In genomic region chr8:123993997-123994396, GRCm38 (mm10) we compare ENCODE assay signal across 18 mouse cellular contexts. TPM values are rescaled to one million over a fixed set of nuclear protein-coding genes. Genes with fewer than 3 reads are reported as not detected.
DNase-seq lines count a peak whose midpoint lies in the region; ATAC-seq and TF ChIP-seq lines count a peak whose summit lies in the region.
"Had no signal": no experiment of that assay in that cellular context is flagged by ENCODE, and none has a peak within 500 bp of the region (broad histone marks: within the 10 kb centered on the region; RNA-seq: fewer than 3 reads in every experiment).

No protein-coding gene starts in this region.

- no peaks in the 10 kb centered on the region for H3K27me3 ChIP-seq in embryonic facial prominence, embryonic 13.5 days
- no peaks in the 10 kb centered on the region for H3K27me3 ChIP-seq in intestine, postnatal 0 days (replicated peaks; ENCODE audit: control insufficient read depth, insufficient read depth, low read length)
- no peaks in the 10 kb centered on the region for H3K27me3 ChIP-seq in hindbrain, embryonic 11.5 days (ENCODE audit: control insufficient read depth, insufficient read depth, low read length)
- H3K27me3 ChIP-seq: forebrain, embryonic 13.5 days; heart, embryonic 12.5 days; megakaryocyte, embryonic 14.5 days had no signal

- no peak overlapping the region for H3K9ac ChIP-seq in embryonic facial prominence, embryonic 13.5 days
- no peak overlapping the region for H3K9ac ChIP-seq in intestine, postnatal 0 days (ENCODE audit: low read depth, low read length)
- H3K9ac ChIP-seq in hindbrain, embryonic 11.5 days (ENCODE audit: low read depth, low read length) = no peak overlapping the region
- H3K9ac ChIP-seq: forebrain, embryonic 13.5 days; heart, embryonic 12.5 days had no signal

- H3K27ac ChIP-seq in embryonic facial prominence, embryonic 13.5 days = peak overlapping the region; percentile 60
- H3K27ac ChIP-seq in intestine, postnatal 0 days (ENCODE audit: low read depth, low read length) = peak overlapping the region; percentile 46
- H3K27ac ChIP-seq in hindbrain, embryonic 11.5 days (ENCODE audit: low read depth, low read length) = no peak overlapping the region
- H3K27ac ChIP-seq: forebrain, embryonic 13.5 days; gastrocnemius, adult 2 months had no signal

- peak; percentile 47 for DNase-seq in urinary bladder, postnatal 14 days (ENCODE audit: low spot score)
- DNase-seq in urinary bladder, adult 2 months (ENCODE audit: low spot score) = no peak
- DNase-seq in hindbrain, embryonic 11.5 days (ENCODE audit: low spot score) = no peak
- no peak for DNase-seq in left cerebral cortex, adult 8-10 months (ENCODE audit: low spot score in 2 of 2)
- DNase-seq in cerebellum, postnatal 4 days (ENCODE audit: low spot score in 2 of 2) = no peak
- DNase-seq: cerebellum, postnatal 10 days; gastrocnemius, adult 2 months; kidney, postnatal 10 days; layer of hippocampus, adult 9-11 months; right cerebral cortex, postnatal 14 days; thymus, adult 18-20 months had no signal

- no peak for TF ChIP-seq CTCF in intestine, postnatal 0 days (IDR thresholded peaks at IDR 0.05; ENCODE audit: low read depth)

- peaks cover 46% of the 10 kb centered on the region for H3K36me3 ChIP-seq in embryonic facial prominence, embryonic 13.5 days
- H3K36me3 ChIP-seq in intestine, postnatal 0 days (ENCODE audit: control insufficient read depth, insufficient read depth) = peaks cover 27% of the 10 kb centered on the region
- H3K36me3 ChIP-seq in hindbrain, embryonic 11.5 days (ENCODE audit: control insufficient read depth, insufficient read depth, low read length) = 0 out of 2 replicates have a peak, but pooled peaks cover 2% of the 10 kb centered on the region

- H3K9me3 ChIP-seq in embryonic facial prominence, embryonic 13.5 days = no peaks in the 10 kb centered on the region
- no peaks in the 10 kb centered on the region for H3K9me3 ChIP-seq in intestine, postnatal 0 days (ENCODE audit: control insufficient read depth)
- no peaks in the 10 kb centered on the region for H3K9me3 ChIP-seq in hindbrain, embryonic 11.5 days (ENCODE audit: control insufficient read depth, low read length)
- H3K9me3 ChIP-seq: forebrain, embryonic 13.5 days; heart, embryonic 12.5 days; megakaryocyte, embryonic 14.5 days had no signal

- 72% methylated on average over 3 of the region's 3 CpGs for WGBS in embryonic facial prominence, embryonic 13.5 days
- 35% methylated on average over 3 of the region's 3 CpGs for WGBS in intestine, postnatal 0 days
- WGBS in hindbrain, embryonic 11.5 days = 94% methylated on average over 3 of the region's 3 CpGs

- H3K4me1 ChIP-seq in embryonic facial prominence, embryonic 13.5 days = no peaks in the 10 kb centered on the region
- H3K4me1 ChIP-seq in intestine, postnatal 0 days (replicated peaks; ENCODE audit: control insufficient read depth, insufficient read depth, low read length) = no peaks in the 10 kb centered on the region
- H3K4me1 ChIP-seq in hindbrain, embryonic 11.5 days (replicated peaks; ENCODE audit: control insufficient read depth, insufficient read depth, low read length) = no peaks in the 10 kb centered on the region
- H3K4me1 ChIP-seq: forebrain, embryonic 13.5 days had no signal

- no peak overlapping the region for H3K4me2 ChIP-seq in embryonic facial prominence, embryonic 13.5 days
- no peak overlapping the region for H3K4me2 ChIP-seq in intestine, postnatal 0 days (replicated peaks; ENCODE audit: low read depth)
- H3K4me2 ChIP-seq in hindbrain, embryonic 11.5 days (replicated peaks; ENCODE audit: low read depth, low read length) = no peak overlapping the region
- H3K4me2 ChIP-seq: forebrain, embryonic 13.5 days; heart, embryonic 12.5 days had no signal

- no peak overlapping the region for H3K4me3 ChIP-seq in embryonic facial prominence, embryonic 13.5 days
- H3K4me3 ChIP-seq in intestine, postnatal 0 days (ENCODE audit: low read depth, low read length) = no peak overlapping the region
- H3K4me3 ChIP-seq in hindbrain, embryonic 11.5 days (ENCODE audit: low read depth, low read length) = no peak overlapping the region
- H3K4me3 ChIP-seq: forebrain, embryonic 13.5 days; gastrocnemius, adult 2 months; heart, embryonic 12.5 days; megakaryocyte, embryonic 14.5 days had no signal

- peak; percentile 48; the same call in 1 of the 2 replicates for ATAC-seq in embryonic facial prominence, embryonic 13.5 days (ENCODE audit: insufficient number of reproducible peaks, insufficient read depth, low FRiP score, low TSS enrichment, low read depth)
- peak; percentile 72 for ATAC-seq in intestine, postnatal 0 days
- ATAC-seq in hindbrain, embryonic 11.5 days (ENCODE audit: low FRiP score) = no peak
- ATAC-seq: CD4-positive, CD25-positive, alpha-beta regulatory T cell, adult 4 months; forebrain, embryonic 13.5 days; inflammation-experienced regulatory T-cells, adult 6 months had no signal

RNA-seq across cellular contexts. Expression of gene Abcb10, which starts 11.1 kb away (rescaled TPM):
- polyA plus RNA-seq in urinary bladder, adult 2 months (2012; rRNA removed) = 13.7 and 13.9 TPM in 2 replicates
- polyA plus RNA-seq in embryonic facial prominence, embryonic 13.5 days (2015; fragmentation: Nextera tagmentation; extraction: Ambion mirVana) = 18.2 and 19.1 TPM in 2 replicates
- polyA plus RNA-seq in intestine, postnatal 0 days (2015; fragmentation: Nextera tagmentation; extraction: Ambion mirVana) = 10.7 and 11.9 TPM in 2 replicates
- 17.5 and 18.3 TPM in 2 replicates for polyA plus RNA-seq in hindbrain, embryonic 11.5 days (2014; fragmentation: Nextera tagmentation; extraction: Ambion mirVana)
- total RNA-seq in left cerebral cortex, adult 8-10 months (2022) = 10 to 100 TPM; 19.2 to 21.4 (median 20.1) TPM

RNA-seq across cellular contexts. Expression of gene Taf5l, which starts 27.2 kb away (rescaled TPM):
- polyA plus RNA-seq in urinary bladder, adult 2 months (2012; rRNA removed) = 26.4 and 31.1 TPM in 2 replicates
- polyA plus RNA-seq in embryonic facial prominence, embryonic 13.5 days (2015; fragmentation: Nextera tagmentation; extraction: Ambion mirVana) = 38.4 and 39.0 TPM in 2 replicates
- polyA plus RNA-seq in intestine, postnatal 0 days (2015; fragmentation: Nextera tagmentation; extraction: Ambion mirVana) = 18.6 and 18.8 TPM in 2 replicates
- 32.1 and 42.9 TPM in 2 replicates for polyA plus RNA-seq in hindbrain, embryonic 11.5 days (2014; fragmentation: Nextera tagmentation; extraction: Ambion mirVana)
- 10 to 100 TPM; 22.1 to 23.0 (median 22.5) TPM for total RNA-seq in left cerebral cortex, adult 8-10 months (2022)

RNA-seq across cellular contexts. Expression of gene Urb2, which starts 27.3 kb away (rescaled TPM):
- polyA plus RNA-seq in urinary bladder, adult 2 months (2012; rRNA removed) = 6.4 and 6.7 TPM in 2 replicates
- 3.7 and 5.0 TPM in 2 replicates for polyA plus RNA-seq in embryonic facial prominence, embryonic 13.5 days (2015; fragmentation: Nextera tagmentation; extraction: Ambion mirVana)
- polyA plus RNA-seq in intestine, postnatal 0 days (2015; fragmentation: Nextera tagmentation; extraction: Ambion mirVana) = 1.6 and 1.7 TPM in 2 replicates
- polyA plus RNA-seq in hindbrain, embryonic 11.5 days (2014; fragmentation: Nextera tagmentation; extraction: Ambion mirVana) = 7.3 and 7.6 TPM in 2 replicates
- 10 to 100 TPM; 11.1 to 12.9 (median 12.1) TPM for total RNA-seq in left cerebral cortex, adult 8-10 months (2022)

RNA-seq across cellular contexts. Expression of gene Nup133, which starts 44.9 kb away (rescaled TPM):
- polyA plus RNA-seq in urinary bladder, adult 2 months (2012; rRNA removed) = 11.1 and 11.3 TPM in 2 replicates
- 33.9 and 42.3 TPM in 2 replicates for polyA plus RNA-seq in embryonic facial prominence, embryonic 13.5 days (2015; fragmentation: Nextera tagmentation; extraction: Ambion mirVana)
- polyA plus RNA-seq in intestine, postnatal 0 days (2015; fragmentation: Nextera tagmentation; extraction: Ambion mirVana) = 7.7 and 8.5 TPM in 2 replicates
- polyA plus RNA-seq in hindbrain, embryonic 11.5 days (2014; fragmentation: Nextera tagmentation; extraction: Ambion mirVana) = 50.1 and 52.3 TPM in 2 replicates
- total RNA-seq in left cerebral cortex, adult 8-10 months (2022) = 10 to 100 TPM; 23.7 to 29.5 (median 26.1) TPM
